Mouse (Mus musculus): Measurements from ENCODE around the gene Stox1. TPM values are rescaled to one million over a fixed set of nuclear protein-coding genes. Genes with fewer than 3 reads are reported as not detected.

The Stox1 gene
- 0.67 and 0.70 TPM in 2 replicates for polyA plus RNA-seq (2015; fragmentation: Nextera tagmentation; extraction: Ambion mirVana)

GRCm38 (mm10) chr10:62725771-62726687, at the start of gene Stox1:
TSS of gene Stox1 (minus strand) at chr10:62726128.
- Histone ChIP-seq H3K4me2 (replicated peaks; ENCODE audit: low read depth) (peak within 1 kb of the TSS; percentile 96), H3K4me3 (ENCODE audit: low read depth, low read length) (peak within 1 kb of the TSS; percentile 75), H3K9ac (ENCODE audit: low read length) (peak within 1 kb of the TSS; percentile 54), H3K27me3 (ENCODE audit: control insufficient read depth, insufficient read depth, low read length) (no peaks in the 10 kb centered on the region), H3K4me1 (replicated peaks; ENCODE audit: control insufficient read depth, insufficient read depth) (peaks cover 3% of the 10 kb centered on the region; the same call in 1 of the 2 replicates), H3K27ac (replicated peaks) (no peak within 1 kb of the TSS), H3K36me3 (ENCODE audit: control insufficient read depth, insufficient read depth, low read length) (no peaks in the 10 kb centered on the region), H3K9me3 (ENCODE audit: control insufficient read depth, low read length) (no peaks in the 10 kb centered on the region)
- no peak for TF ChIP-seq EP300 (optimal IDR thresholded peaks at IDR 0.05)
- peak; percentile 55 for TF ChIP-seq CTCF (IDR thresholded peaks at IDR 0.05; ENCODE audit: low read depth)
- DNase-seq (ENCODE audit: low spot score) (peak; percentile 69), ATAC-seq (ENCODE audit: low FRiP score, low TSS enrichment) (peak; percentile 71)
- WGBS = 2% methylated on average over 57 of the region's 85 CpGs

GRCm38 (mm10) chr10:62750781-62751180, 24.9 kb upstream of the Stox1 start:
- Histone ChIP-seq H3K4me1 (replicated peaks; ENCODE audit: control insufficient read depth, insufficient read depth) (no peaks in the 10 kb centered on the region), H3K4me3 (ENCODE audit: low read depth, low read length) (no peak overlapping the region), H3K9ac (ENCODE audit: low read length) (no peak overlapping the region), H3K36me3 (ENCODE audit: control insufficient read depth, insufficient read depth, low read length) (peaks cover 44% of the 10 kb centered on the region), H3K27me3 (ENCODE audit: control insufficient read depth, insufficient read depth, low read length) (no peaks in the 10 kb centered on the region), H3K4me2 (replicated peaks; ENCODE audit: low read depth) (no peak overlapping the region), H3K9me3 (ENCODE audit: control insufficient read depth, low read length) (no peaks in the 10 kb centered on the region), H3K27ac (replicated peaks) (no peak overlapping the region)
- ATAC-seq (ENCODE audit: low FRiP score, low TSS enrichment) = no peak
- DNase-seq (ENCODE audit: low spot score) = no peak
- WGBS = 64% methylated on average over 6 of the region's 6 CpGs
- TF ChIP-seq EP300 (optimal IDR thresholded peaks at IDR 0.05) = no peak
- no peak for TF ChIP-seq CTCF (IDR thresholded peaks at IDR 0.05; ENCODE audit: low read depth)

- TF ChIP-seq EP300 (optimal IDR thresholded peaks at IDR 0.05) (no peak), CTCF (IDR thresholded peaks at IDR 0.05; ENCODE audit: low read depth) (no peak)
- WGBS = 81% methylated on average over 4 of the region's 4 CpGs
- H3K9me3 ChIP-seq (ENCODE audit: control insufficient read depth, low read length) = no peaks in the 10 kb centered on the region
- no peaks in the 10 kb centered on the region for H3K27me3 ChIP-seq (ENCODE audit: control insufficient read depth, insufficient read depth, low read length)
- no peak overlapping the region for H3K4me3 ChIP-seq (ENCODE audit: low read depth, low read length)
- ATAC-seq (ENCODE audit: low FRiP score, low TSS enrichment) (no peak), DNase-seq (ENCODE audit: low spot score) (no peak)
- no peaks in the 10 kb centered on the region for H3K4me1 ChIP-seq (replicated peaks; ENCODE audit: control insufficient read depth, insufficient read depth)
- no peak overlapping the region for H3K4me2 ChIP-seq (replicated peaks; ENCODE audit: low read depth)
- peaks cover 16% of the 10 kb centered on the region; the same call in 1 of the 2 replicates for H3K36me3 ChIP-seq (ENCODE audit: control insufficient read depth, insufficient read depth, low read length)
- H3K9ac ChIP-seq (ENCODE audit: low read length) = no peak overlapping the region
- no peak overlapping the region for H3K27ac ChIP-seq (replicated peaks)
Measured at GRCm38 (mm10) chr10:62739961-62740737, 14.2 kb upstream of the Stox1 start.

- no peak overlapping the region for H3K27ac ChIP-seq (replicated peaks)
- TF ChIP-seq CTCF (IDR thresholded peaks at IDR 0.05; ENCODE audit: low read depth) = no peak
- H3K36me3 ChIP-seq (ENCODE audit: control insufficient read depth, insufficient read depth, low read length) = 0 out of 2 replicates have a peak, but pooled peaks cover 3% of the 10 kb centered on the region
- no peaks in the 10 kb centered on the region for H3K27me3 ChIP-seq (ENCODE audit: control insufficient read depth, insufficient read depth, low read length)
- H3K9ac ChIP-seq (ENCODE audit: low read length) = no peak overlapping the region
- no peak for DNase-seq (ENCODE audit: low spot score)
- H3K4me1 ChIP-seq (replicated peaks; ENCODE audit: control insufficient read depth, insufficient read depth) = no peaks in the 10 kb centered on the region
- H3K9me3 ChIP-seq (ENCODE audit: control insufficient read depth, low read length) = no peaks in the 10 kb centered on the region
- WGBS = 32% methylated on average over 4 of the region's 4 CpGs
- no peak overlapping the region for H3K4me2 ChIP-seq (replicated peaks; ENCODE audit: low read depth)
- no peak overlapping the region for H3K4me3 ChIP-seq (ENCODE audit: low read depth, low read length)
- no peak for ATAC-seq (ENCODE audit: low FRiP score, low TSS enrichment)
Measured at GRCm38 (mm10) chr10:62736965-62737688, 11.2 kb upstream of the Stox1 start.

GRCm38 (mm10) chr10:62730826-62731225, 4.9 kb upstream of the Stox1 start:
- WGBS = 73% methylated on average over 10 of the region's 10 CpGs

More at GRCm38 (mm10) chr10:62730826-62731225, 4.9 kb upstream of the Stox1 start:
- H3K9me3 ChIP-seq (ENCODE audit: control insufficient read depth, low read length) = no peaks in the 10 kb centered on the region
- TF ChIP-seq EP300 (optimal IDR thresholded peaks at IDR 0.05) = no peak
- TF ChIP-seq CTCF (IDR thresholded peaks at IDR 0.05; ENCODE audit: low read depth) = no peak
- no peak overlapping the region for H3K4me2 ChIP-seq (replicated peaks; ENCODE audit: low read depth)
- no peak overlapping the region for H3K4me3 ChIP-seq (ENCODE audit: low read depth, low read length)
- ATAC-seq (ENCODE audit: low FRiP score, low TSS enrichment) (no peak), DNase-seq (ENCODE audit: low spot score) (no peak)
- no peak overlapping the region for H3K9ac ChIP-seq (ENCODE audit: low read length)
- no peak overlapping the region for H3K27ac ChIP-seq (replicated peaks)
- no peaks in the 10 kb centered on the region for H3K27me3 ChIP-seq (ENCODE audit: control insufficient read depth, insufficient read depth, low read length)
- peaks cover 3% of the 10 kb centered on the region; the same call in 1 of the 2 replicates for H3K4me1 ChIP-seq (replicated peaks; ENCODE audit: control insufficient read depth, insufficient read depth)
- H3K36me3 ChIP-seq (ENCODE audit: control insufficient read depth, insufficient read depth, low read length) = no peaks in the 10 kb centered on the region

Data from stomach, postnatal 0 days (tissue).